Mouse (Mus musculus): ENCODE data around the gene Ecm1. TPM values are rescaled to one million over a fixed set of nuclear protein-coding genes. Genes with fewer than 3 reads are reported as not detected.
"Not testable (repeated sequence)": the region's sequence is repeated elsewhere in the genome, so short reads cannot be mapped to it uniquely, and the experiment has no call there.

Ecm1 gene
- total RNA-seq, 4 experiments from 2014 or later: 9.7 to 13.9 (median 11.8) TPM

DNA sequence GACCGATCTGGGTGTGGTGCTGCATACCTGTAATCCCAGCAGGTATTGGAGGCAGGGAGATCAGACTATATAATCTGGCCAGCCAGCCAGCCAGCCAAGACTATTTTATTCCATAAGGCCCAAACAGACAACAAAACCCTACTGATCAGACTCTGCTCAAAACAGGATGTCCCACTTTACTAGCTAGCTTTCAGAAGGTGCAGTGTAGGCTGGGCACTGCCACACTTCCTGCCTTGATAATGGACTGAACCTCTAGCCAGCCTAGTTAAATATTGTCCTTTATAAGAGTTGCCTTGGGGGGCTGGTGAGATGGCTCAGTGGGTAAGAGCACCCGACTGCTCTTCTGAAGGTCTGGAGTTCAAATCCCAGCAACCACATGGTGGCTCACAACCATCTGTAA, 48.8 kb downstream of the Ecm1 start:
- DNase-seq (ENCODE audit: low spot score in 2 of 2): not testable (repeated sequence)

DNA sequence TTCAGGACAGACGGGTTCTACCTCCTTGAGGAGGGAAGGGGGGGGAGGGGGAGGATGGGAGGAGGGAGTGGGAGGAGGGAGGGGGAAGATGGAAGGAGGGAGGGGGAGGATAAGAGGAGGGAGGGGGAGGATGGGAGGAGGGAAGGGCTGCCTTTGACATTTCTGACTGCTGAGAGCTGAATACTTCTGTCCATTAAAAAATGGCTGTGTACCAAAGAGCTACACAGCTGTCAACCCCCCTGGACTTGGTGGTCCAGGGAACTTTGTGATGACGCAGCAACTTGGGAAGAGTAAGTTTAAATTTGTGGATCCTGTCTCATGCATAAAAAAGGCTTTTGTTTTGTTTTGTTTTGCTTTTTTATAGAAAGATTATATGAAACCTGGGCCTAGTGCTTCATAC, 49.4 kb downstream of the Ecm1 start:
- no peak for DNase-seq (ENCODE audit: low spot score in 2 of 2)

DNA sequence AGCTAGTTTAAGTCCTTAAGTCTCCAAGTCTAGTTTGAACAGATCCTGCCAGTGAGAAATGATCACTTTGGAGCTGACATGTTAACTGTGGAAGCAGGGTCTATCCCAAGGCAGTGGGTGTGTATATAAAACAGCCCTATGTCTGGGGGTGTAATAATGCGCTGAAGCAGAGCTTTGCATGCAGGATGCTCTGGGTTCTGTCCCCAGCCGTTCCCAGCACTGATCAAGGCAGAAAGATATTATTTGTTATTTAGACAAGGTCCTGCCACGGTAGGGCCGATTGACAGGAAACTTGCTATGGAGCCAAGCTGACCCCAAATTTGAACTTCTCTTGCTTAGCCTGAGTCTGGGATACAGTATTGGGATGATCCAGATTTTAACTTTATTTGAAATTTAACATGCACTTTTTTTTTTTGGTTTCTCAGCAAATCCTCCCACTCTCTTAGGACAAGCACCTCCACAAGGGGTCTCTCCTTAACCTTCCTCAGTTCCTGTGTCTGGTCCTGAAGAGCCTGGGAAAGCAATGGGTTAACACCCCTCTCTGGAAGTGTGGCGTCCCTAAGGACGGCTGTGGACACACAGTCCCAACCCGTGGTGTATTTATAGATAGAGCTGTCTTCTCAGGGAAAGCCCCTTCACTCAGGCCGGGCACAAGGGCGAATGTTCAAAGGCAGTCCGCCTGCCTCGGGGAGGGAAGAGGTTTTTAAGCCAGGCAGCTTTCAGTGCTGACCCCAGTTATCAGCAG, 50.0 kb downstream of the Ecm1 start:
- DNase-seq (ENCODE audit: low spot score in 2 of 2): no peak

DNA sequence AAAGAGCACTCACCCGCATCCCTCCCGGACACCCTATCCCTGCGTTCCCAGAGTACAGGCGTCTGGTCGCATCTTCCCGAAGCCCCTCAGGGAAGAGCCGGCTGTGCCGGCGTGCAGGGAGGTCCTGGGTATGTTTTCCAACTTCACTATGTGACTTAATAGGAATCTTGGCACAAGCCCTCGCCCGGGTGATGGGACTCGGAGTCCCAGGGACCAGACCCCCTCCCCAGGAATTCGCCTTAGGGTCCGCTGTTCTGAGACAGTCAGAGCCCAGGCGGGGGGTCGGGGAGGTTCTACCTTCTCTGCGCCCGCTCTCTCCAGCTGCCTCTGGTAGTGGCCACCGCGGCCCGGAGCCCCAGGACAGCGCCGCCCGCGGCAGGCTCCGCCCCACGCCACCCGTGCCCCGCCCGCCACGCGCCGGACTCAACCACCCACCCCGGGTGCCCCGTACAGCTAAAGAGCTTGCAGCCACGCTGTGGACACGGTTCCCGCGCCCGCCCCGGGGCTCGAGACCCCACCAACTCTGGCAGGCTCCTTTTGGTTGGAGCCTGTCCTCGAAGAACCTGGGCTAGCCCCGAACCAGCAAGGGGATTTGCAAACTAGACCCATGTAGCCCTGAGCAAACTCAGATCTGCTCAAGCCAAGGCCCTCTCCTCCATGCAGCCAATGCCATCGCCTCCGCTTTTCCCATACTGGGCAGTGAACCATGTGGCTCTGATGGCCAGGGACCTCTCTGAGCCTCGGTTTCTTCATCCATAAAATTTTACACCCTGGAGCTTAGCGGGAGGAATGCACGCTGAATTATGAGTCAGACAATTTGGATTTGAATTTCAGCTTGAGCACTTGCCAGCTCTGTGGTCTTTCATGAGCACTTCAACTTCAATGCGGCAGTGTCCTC, 51.6 kb downstream of the Ecm1 start, which contains the start of gene Adamtsl4:
TSS of gene Adamtsl4 (minus strand) at position 394 of the 898 bp plus-strand sequence.
- no peak for DNase-seq (ENCODE audit: low spot score in 2 of 2)

DNA sequence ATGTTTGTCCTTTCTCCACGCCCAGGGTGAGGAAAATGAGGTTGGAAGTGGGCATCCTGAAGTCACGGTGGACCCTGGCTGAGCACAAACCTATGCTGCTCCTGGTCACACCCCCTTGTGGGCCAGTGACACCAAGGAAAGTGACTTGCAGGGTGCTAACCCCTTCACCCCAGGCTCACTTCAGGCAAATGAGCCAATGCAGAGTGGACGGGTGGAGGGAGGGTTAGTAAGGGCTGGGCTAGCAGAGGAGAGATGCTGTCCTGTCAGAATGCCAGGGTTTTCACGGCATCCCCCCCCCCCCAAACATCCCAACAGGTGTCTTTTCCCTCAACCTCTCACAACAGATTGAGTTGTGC, 52.2 kb downstream of the Ecm1 start:
- DNase-seq (ENCODE audit: low spot score in 2 of 2): no peak

DNA sequence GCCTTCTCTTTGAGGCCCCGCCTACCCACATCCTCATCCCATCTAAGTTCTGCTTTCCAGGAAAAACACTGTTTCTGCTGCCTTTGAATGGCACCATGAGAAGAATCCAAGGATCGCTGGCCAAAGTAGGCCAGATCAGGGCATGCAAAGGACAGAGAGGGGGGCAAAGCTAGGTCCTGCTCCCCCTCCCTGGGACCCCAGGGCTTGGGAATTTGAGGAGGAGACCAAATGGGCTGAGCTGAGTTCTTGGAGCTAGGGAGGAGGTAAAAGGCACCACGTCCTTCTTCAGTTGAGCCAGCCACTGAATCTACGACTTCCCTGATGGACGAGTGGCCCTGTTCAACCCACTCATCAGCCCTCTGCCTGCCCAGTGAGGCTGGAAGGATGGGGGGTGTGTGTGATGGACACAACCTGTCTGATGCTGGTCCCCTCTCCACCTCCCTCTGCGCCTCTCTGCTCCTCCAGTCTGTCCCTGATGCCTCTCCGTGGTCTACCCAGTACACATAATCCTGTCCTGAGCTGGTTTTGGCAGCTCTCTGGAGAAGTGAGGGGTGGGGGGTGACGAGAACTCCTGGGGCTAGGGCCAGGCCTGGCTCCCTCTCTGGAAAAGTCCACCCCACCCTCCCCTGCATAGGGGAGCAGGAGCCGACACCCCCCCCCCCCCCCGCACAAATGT, 52.7 kb downstream of the Ecm1 start:
- no peak for DNase-seq (ENCODE audit: low spot score in 2 of 2)

DNA sequence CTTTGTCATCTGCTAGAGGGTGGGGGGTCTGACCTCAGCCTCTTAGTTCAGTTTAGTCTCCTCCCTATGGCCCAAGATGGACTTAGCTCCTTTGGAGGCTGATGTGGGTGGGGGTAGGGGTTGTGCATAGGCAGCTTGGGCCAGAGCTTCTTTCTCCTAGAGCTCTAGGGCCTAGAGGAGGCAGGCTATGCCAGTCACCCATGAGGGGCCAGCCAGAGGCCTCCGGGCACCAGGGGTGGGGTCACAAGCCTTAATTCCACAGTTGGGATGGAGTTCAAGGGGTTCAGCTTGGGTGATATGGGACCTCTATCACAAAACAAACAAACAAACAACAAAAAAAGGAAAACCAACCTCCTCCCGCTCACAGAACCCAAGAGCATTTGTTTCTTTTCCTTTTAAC, 53.7 kb downstream of the Ecm1 start:
- DNase-seq (ENCODE audit: low spot score in 2 of 2): no peak

DNA sequence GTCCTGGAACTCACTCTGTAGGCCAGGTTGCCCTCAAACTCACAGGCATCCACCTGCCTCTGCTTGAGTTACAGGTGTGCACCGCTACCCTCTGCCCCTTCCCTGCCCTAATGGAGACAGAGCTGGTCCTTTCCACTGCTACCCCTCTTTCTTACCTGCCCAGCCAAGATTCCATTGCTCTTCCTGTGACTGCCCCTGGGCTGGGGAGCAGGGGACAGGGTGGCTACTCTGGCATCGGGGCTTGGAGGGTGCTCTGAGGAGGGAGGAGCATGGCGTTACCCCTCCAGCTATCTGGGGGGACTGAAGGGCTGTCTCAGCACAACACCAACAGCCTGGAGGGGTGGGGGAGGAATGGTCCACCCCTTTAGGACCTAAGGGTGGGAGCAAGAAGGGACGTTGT, 54.1 kb downstream of the Ecm1 start:
- no peak for DNase-seq (ENCODE audit: low spot score in 2 of 2)

DNA sequence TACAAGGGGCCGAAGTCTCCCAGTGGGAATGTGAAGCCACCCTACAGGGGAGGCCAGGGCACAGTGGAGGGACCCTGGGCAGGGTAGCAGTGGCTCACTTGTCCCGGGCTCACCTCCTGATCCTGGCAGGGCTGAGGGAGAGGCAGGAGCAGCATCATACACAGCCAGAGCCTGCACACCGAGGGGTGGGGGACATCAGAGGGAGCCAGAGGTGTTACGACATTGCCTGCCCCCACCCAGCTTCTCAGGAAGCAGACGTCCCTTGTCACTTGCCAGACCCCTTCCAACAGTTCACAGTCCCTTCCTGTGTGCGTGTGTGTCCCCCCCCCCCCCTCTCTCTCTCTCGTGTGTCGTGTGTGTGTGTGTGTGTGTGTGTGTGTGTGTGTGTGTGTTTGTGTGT, 54.5 kb downstream of the Ecm1 start:
- no peak for DNase-seq (ENCODE audit: low spot score in 2 of 2)

Small RNA genes within 50 kb of the gene (microRNA-seq; reads per million reads assigned to microRNA genes)
- gene Mir7014: 0.25 to 0.96 reads per million in 2 experiments

Other genes with a start within 250 kb of the Ecm1 start
- gene Ctsk, start 240.3 kb downstream of the Ecm1 start, total RNA-seq (2022): 1 to 10 TPM; 1.9 to 3.2 (median 2.8) TPM
- gene Ctss, start 212.8 kb downstream of the Ecm1 start, total RNA-seq (2022): 100 to 1,000 TPM in 2 of 4 experiments, 10 to 100 TPM in 2; 61.9 to 591 (median 296) TPM
- not detected for gene Hormad1, start 179.9 kb downstream of the Ecm1 start, total RNA-seq (2022)
- 10 to 100 TPM; 20.3 to 27.0 (median 21.9) TPM for gene Golph3l, start 150.6 kb downstream of the Ecm1 start, total RNA-seq (2022)
- 100 to 1,000 TPM; 286 to 320 (median 297) TPM for gene Ensa, start 114.6 kb downstream of the Ecm1 start, total RNA-seq (2022)
- gene Mcl1, start 80.8 kb downstream of the Ecm1 start, total RNA-seq (2022): 10 to 100 TPM; 55.1 to 73.6 (median 61.1) TPM
- 10 to 100 TPM in 2 of 4 experiments, 1 to 10 TPM in 2; 5.2 to 17.9 (median 10.4) TPM for gene Adamtsl4, start 51.7 kb downstream of the Ecm1 start, total RNA-seq (2022)
- 10 to 100 TPM; 36.5 to 52.9 (median 41.8) TPM for gene Tars2, start 20.6 kb upstream of the Ecm1 start, total RNA-seq (2022)
- 10 to 100 TPM; 62.4 to 73.3 (median 71.2) TPM for gene Rprd2, start 79.3 kb upstream of the Ecm1 start, total RNA-seq (2022)
- 10 to 100 TPM; 35.7 to 46.3 (median 40.5) TPM for gene Prpf3, start 116.3 kb upstream of the Ecm1 start, total RNA-seq (2022)
- 100 to 1,000 TPM; 125 to 159 (median 138) TPM for gene Mrps21, start 131.9 kb upstream of the Ecm1 start, total RNA-seq (2022)
- gene Ciart, start 142.7 kb upstream of the Ecm1 start, total RNA-seq (2022): 10 to 100 TPM; 13.7 to 30.2 (median 21.4) TPM
- gene BC028528, start 152.4 kb upstream of the Ecm1 start, total RNA-seq (2022): 10 to 100 TPM in 1 of 4 experiments, 1 to 10 TPM in 3; 2.9 to 11.2 (median 5.9) TPM
- 10 to 100 TPM; 53.9 to 75.7 (median 70.1) TPM for gene Aph1a, start 154.4 kb upstream of the Ecm1 start, total RNA-seq (2022)
- gene Car14, start 165.1 kb upstream of the Ecm1 start, total RNA-seq (2022): 10 to 100 TPM in 3 of 4 experiments, 1 to 10 TPM in 1; 9.8 to 14.4 (median 11.1) TPM
- gene Anp32e, start 189.7 kb upstream of the Ecm1 start, total RNA-seq (2022): 10 to 100 TPM; 68.6 to 95.5 (median 95.0) TPM